Mouse (Mus musculus): ENCODE results near the gene Thap7.

Gene Thap7

DNA sequence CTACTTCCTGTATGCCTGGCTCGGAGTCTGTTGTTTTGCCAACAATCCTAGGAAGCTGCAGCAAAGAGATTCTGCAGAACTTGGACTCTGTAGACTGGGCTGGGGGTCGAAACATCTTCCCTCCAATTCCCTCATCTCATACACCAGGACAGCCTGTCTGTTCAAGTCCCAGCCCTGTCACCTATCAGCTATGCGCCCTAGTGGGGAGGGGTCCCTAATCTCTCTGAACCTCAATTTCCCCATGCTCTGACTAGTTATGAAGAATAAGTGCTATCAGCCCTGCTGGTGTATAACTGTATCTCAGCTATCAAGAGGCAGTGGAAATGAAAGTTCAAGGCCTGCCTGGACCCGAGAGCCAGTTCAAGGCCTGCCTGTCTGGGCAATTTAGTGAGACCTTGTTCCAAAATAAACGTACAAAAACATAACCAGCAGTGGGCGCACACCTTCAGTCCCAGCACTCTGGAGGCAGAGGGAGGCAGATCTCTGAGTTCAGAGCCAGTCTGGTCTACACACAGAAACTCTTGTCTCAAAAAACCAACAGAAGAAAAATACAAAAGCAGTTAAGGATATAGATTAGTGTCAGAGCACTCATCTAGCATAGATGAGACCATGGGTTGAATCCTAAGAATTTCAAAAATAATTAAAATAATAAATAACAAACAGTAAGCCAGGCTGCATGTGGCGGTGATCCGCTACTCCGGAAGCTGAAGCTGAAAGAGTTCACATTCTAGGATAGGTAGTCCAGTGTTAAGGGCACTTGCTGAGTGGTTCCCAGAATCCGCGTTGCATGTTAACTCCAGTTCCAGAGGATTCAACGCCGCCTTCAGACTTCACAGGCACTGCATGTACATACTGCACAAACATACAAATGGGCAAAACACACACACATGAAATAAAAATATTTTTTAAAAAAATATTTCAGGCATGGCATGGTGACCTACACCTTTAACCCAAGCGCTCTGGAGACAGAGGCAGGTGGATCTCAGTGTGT, 42.2 kb downstream of the Thap7 start:
- DNase-seq (ENCODE audit: low spot score) = peak; percentile 36

DNA sequence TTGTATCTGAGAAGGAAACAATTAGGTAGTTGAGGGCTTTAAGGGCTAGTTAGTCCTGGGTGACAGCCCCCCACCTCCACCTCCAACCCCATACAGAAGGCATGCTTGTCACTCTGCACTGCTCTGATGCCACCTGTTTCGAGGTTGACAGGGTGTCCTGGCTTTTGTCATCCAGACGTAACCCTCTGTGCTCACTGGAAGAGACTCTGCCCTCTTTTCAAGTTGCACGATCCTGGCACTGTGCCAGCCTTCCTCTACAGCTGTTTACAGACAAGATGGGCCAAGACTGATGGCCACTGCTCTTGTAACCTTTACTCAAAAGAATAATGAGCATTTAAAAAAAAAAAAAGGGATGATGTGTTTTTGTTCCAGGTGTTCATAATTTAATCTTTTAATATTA, 44.4 kb downstream of the Thap7 start:
- no peak for DNase-seq (ENCODE audit: low spot score)

DNA sequence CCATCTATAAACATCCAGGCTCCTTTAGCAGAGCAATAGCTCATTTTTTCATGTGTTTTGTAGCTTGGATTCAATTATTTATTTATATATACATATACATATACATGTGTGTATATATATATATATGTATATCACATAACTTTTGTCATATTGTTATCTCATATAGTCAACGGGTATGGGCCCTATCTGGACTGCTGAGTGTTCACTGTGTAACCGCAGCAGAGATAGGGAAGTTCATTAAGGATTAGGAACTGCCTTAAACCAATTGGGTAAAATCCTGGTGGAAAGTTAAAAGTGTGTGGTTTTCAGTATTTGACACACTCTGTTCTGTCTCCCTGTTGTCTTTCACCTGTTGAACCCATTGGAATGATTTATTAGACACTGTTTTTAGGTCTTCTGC, 49.5 kb downstream of the Thap7 start:
- DNase-seq (ENCODE audit: low spot score) = no peak

DNA sequence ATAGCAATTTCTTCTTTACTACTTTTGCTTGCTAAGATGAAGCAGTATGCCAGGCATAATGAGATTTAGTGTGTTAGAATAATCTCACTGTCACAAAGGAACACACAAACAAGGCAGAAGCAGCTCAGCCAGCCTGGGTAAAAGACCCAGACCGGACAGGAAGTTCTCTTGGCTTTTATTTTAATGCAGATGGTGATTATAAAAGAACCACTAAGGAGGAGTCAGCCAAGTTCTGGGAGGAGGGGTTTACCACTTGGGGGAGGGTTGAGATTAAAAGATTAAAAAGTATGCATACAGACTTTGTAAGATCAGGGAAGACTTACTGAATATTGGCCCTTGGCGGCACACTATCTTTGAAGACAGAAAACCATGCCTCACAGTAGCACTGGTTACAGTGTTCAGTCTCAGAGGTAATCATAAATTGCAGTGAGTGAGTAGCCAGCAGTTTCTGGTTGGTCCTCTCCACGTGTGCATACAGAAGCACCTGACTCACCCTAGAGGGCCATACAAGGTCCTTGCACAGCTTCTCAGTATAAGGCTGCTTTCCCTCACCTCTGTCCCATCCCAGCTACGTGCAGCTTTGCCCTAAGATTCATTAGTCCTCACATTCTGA, 52.5 kb downstream of the Thap7 start:
- no peak for DNase-seq (ENCODE audit: low spot score)
